Mouse (Mus musculus): ENCODE results near the gene Stk19. TPM values are rescaled to one million over a fixed set of nuclear protein-coding genes. Genes with fewer than 3 reads are reported as not detected.
"Not testable (repeated sequence)": the region's sequence is repeated elsewhere in the genome, so short reads cannot be mapped to it uniquely, and the experiment has no call there.

The Stk19 gene
- polyA plus RNA-seq, 1 experiment from 2014 or later, result 23.5 TPM

DNA sequence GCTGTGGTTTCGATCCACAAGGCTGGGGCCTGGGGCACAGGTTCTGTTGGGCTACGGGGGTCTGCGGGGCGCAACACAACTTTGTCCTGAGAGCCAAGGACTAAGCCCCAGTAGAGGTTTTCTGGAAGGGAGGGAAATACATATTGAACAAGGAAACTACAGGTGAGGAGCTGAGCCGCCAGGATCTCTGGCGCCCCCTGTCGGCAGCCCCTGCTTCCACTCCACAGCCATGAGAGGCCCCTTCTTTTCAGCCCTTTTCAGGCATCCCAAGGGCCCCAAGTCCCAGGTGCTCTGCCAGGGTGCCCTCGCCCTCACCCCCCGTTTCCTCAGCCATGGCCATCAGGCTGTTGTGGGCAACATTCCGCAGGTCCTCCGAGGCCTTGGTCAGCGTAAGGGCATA lies 23.0 kb downstream of the Stk19 start:
- 66% methylated on average over 8 of the region's 12 CpGs for WGBS (ENCODE audit: missing documents)
- not testable (repeated sequence) for H3K27ac ChIP-seq; H3K36me3 ChIP-seq (ENCODE audit: inconsistent target)

GRCm38 (mm10) chr17:34811275-34811674 lies 25.5 kb downstream of the Stk19 start:
- Histone ChIP-seq H3K36me3 (ENCODE audit: inconsistent target) (no peaks in the 10 kb centered on the region), H3K4me3 (ENCODE audit: inconsistent target) (no peak overlapping the region), H3K27ac (no peak overlapping the region), H3K79me2 (ENCODE audit: inconsistent target) (no peaks in the 10 kb centered on the region)
- WGBS (ENCODE audit: missing documents), result 83% methylated on average over 13 of the region's 15 CpGs

More for the DNA sequence above, 23.0 kb downstream of the Stk19 start:
- H3K79me2 ChIP-seq (ENCODE audit: inconsistent target); H3K4me3 ChIP-seq (ENCODE audit: inconsistent target): not testable (repeated sequence)

GRCm38 (mm10) chr17:34810811-34811210 lies 25.9 kb downstream of the Stk19 start:
- not testable (repeated sequence) for H3K36me3 ChIP-seq (ENCODE audit: inconsistent target); H3K27ac ChIP-seq; H3K79me2 ChIP-seq (ENCODE audit: inconsistent target); H3K4me3 ChIP-seq (ENCODE audit: inconsistent target)
- 86% methylated on average over 4 of the region's 8 CpGs for WGBS (ENCODE audit: missing documents)

GRCm38 (mm10) chr17:34810411-34810810 lies 26.3 kb downstream of the Stk19 start:
- not testable (repeated sequence) for H3K4me3 ChIP-seq (ENCODE audit: inconsistent target); H3K79me2 ChIP-seq (ENCODE audit: inconsistent target); H3K27ac ChIP-seq; H3K36me3 ChIP-seq (ENCODE audit: inconsistent target)
- 85% methylated on average over 5 of the region's 5 CpGs for WGBS (ENCODE audit: missing documents)

- Histone ChIP-seq H3K36me3 (ENCODE audit: inconsistent target) (no peaks in the 10 kb centered on the region), H3K27ac (no peak overlapping the region), H3K79me2 (ENCODE audit: inconsistent target) (no peaks in the 10 kb centered on the region), H3K4me3 (ENCODE audit: inconsistent target) (no peak overlapping the region)
- WGBS (ENCODE audit: missing documents), result 90% methylated on average over 6 of the region's 6 CpGs
These were observed 28.0 kb downstream of the Stk19 start for GRCm38 (mm10) chr17:34808599-34809205.

DNA sequence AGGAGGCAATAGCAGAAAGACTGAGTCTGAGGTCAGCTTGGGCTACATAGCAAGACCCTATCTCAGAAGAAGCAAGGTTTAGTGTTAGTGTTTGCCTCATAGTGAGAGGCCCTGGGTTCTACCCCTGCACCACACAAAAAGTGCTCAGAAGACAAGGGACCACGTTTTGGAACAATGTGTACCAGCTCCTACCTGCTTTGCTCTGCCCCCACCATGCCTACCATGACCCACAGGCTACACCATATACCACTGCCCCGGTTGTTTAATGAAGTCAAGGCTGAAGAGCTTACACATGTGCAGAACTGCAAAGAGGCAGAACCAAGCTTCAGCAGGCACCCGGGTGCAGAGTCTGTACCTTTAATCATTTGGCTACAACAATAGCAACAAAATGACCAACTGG lies 29.6 kb downstream of the Stk19 start:
- H3K79me2 ChIP-seq (ENCODE audit: inconsistent target), result no peaks in the 10 kb centered on the region
- H3K36me3 ChIP-seq (ENCODE audit: inconsistent target), result no peaks in the 10 kb centered on the region
- 66% methylated on average over 3 of the region's 3 CpGs for WGBS (ENCODE audit: missing documents)
- no peak overlapping the region for H3K27ac ChIP-seq
- no peak overlapping the region for H3K4me3 ChIP-seq (ENCODE audit: inconsistent target)

DNA sequence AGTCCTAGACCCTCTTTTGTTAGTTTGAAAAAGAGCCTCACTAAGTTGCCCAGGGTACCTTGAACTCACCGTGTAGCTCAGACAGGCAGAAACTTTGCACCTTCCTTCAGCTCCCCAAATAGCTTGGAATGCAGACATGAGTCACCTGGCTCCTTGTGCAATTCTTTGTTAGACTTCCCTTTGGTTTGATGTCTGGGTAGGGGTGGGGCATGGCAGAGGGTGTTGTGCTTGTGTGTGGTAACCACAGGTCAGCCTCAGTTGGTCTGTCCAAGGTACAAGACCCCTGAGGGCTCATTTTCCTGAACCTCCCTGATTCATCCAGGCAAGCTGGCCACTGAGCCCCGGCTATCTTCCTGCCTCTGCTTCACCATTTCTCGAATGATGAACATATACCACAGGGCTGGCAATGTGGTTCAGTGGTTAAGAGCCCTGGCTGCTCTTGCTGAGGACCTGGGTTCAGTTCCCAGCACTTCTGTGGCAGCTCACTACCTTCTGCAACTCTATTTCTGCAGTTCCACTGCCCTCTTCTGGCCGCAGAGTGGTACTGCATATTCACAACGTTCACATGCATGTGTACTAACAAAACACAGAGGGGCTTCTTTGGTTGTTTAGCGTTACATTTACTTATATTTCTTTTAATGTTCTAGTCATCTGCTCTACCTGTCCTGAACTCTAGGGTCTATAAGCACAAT lies 31.7 kb downstream of the Stk19 start:
- 72% methylated on average over 6 of the region's 6 CpGs for WGBS (ENCODE audit: missing documents)
- Histone ChIP-seq H3K79me2 (ENCODE audit: inconsistent target) (no peaks in the 10 kb centered on the region), H3K4me3 (ENCODE audit: inconsistent target) (no peak overlapping the region), H3K36me3 (ENCODE audit: inconsistent target) (no peaks in the 10 kb centered on the region), H3K27ac (no peak overlapping the region)

- no CpG with 5 or more reads among the region's 6 CpGs for WGBS (ENCODE audit: missing documents)
- not testable (repeated sequence) for H3K4me3 ChIP-seq (ENCODE audit: inconsistent target); H3K27ac ChIP-seq; H3K79me2 ChIP-seq (ENCODE audit: inconsistent target); H3K36me3 ChIP-seq (ENCODE audit: inconsistent target)
These were observed 32.4 kb downstream of the Stk19 start, which contains the start of gene Cyp21a1 for GRCm38 (mm10) chr17:34804301-34804700. Gene Cyp21a1, minus strand, starts transcription at chr17:34804561.

DNA sequence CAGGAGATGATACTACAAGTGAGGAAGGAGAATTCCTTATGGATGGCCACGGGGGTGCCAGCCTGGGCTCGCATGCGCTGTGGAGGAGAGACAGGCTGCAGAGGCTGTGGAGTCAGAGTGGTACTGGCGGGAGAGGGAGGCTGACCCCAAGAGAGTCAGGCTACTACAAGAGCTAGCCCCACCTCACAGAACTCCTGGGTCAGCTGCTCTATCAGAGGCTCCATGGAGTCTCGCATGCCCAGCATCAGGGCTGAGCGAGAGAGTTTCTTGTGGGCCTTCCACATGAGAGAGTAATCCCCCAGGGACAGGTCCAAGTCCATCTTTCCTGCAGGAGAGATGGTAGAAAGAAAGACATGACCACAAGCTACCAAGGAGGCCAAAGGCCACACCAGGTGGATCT lies 33.4 kb downstream of the Stk19 start:
- 93% methylated on average over 6 of the region's 6 CpGs for WGBS (ENCODE audit: missing documents)
- not testable (repeated sequence) for H3K36me3 ChIP-seq (ENCODE audit: inconsistent target); H3K4me3 ChIP-seq (ENCODE audit: inconsistent target); H3K79me2 ChIP-seq (ENCODE audit: inconsistent target); H3K27ac ChIP-seq

DNA sequence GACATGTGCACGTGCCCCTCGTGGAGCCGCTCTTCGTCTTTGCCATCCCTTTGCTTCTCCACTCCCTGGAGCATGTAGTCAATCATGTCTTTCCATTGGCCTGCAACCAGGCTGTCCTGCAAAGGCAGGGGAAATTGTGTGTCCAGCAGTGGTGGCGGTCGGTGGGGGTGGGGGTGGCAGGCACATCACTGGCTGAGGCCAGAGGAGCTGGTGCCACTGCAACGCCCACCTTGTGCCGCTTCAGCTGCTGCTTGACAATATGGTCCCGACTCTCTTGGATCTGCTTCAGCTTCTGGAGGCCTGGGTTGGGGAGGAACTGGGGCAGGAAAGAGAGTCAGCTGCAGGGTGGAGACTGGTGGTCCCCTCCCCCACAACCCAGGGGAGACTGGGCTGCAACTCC lies 34.0 kb downstream of the Stk19 start:
- not testable (repeated sequence) for H3K4me3 ChIP-seq (ENCODE audit: inconsistent target); H3K36me3 ChIP-seq (ENCODE audit: inconsistent target); H3K79me2 ChIP-seq (ENCODE audit: inconsistent target); H3K27ac ChIP-seq
- 96% methylated on average over 7 of the region's 9 CpGs for WGBS (ENCODE audit: missing documents)

DNA sequence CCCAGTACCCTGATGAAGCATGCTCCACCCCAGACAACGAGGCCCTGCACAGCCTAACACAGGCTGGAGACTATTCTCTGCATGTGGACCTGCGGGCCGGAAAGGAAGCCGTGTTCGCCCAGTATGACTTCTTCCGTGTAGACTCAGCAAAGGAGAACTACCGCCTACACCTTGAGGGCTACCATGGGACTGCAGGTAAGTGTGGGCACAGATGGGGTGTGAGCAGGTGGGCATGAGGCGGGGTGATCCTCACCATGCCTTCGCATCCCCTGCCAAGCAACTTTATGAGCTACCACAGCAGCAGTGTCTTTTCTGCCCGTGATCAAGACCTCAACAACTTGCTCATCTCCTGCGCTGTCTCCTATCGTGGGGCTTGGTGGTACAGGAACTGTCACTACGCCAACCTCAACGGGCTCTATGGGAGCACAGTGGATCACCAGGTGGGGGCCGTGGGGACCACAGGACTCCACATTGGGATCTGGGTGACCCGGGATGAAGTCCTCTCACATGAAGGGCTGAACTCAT lies 35.9 kb downstream of the Stk19 start:
- not testable (repeated sequence) for H3K36me3 ChIP-seq (ENCODE audit: inconsistent target); H3K4me3 ChIP-seq (ENCODE audit: inconsistent target); H3K79me2 ChIP-seq (ENCODE audit: inconsistent target); H3K27ac ChIP-seq
- 93% methylated on average over 9 of the region's 16 CpGs for WGBS (ENCODE audit: missing documents)

DNA sequence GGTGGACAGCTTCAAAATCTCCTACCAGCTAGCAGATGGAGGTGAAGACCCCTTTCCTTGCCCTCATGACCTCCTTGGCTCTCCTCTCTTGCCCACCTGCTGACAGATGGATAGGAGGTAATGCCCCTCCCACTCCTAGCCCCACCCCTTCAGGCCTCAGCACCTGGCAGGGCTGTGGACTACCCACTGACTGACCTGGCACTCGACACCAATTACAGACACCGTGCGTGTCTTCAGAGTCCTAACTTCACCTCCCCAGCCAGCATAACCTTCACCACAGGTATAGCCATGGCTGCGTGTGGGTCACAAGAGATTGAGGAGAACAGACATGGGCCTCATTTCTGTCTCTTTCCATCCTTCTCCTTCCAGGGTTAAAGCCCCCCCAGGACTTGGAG lies 37.2 kb downstream of the Stk19 start:
- H3K36me3 ChIP-seq (ENCODE audit: inconsistent target), result no peaks in the 10 kb centered on the region
- H3K79me2 ChIP-seq (ENCODE audit: inconsistent target), result no peaks in the 10 kb centered on the region
- 81% methylated on average over 4 of the region's 4 CpGs for WGBS (ENCODE audit: missing documents)
- no peak overlapping the region for H3K4me3 ChIP-seq (ENCODE audit: inconsistent target)
- H3K27ac ChIP-seq, result no peak overlapping the region

DNA sequence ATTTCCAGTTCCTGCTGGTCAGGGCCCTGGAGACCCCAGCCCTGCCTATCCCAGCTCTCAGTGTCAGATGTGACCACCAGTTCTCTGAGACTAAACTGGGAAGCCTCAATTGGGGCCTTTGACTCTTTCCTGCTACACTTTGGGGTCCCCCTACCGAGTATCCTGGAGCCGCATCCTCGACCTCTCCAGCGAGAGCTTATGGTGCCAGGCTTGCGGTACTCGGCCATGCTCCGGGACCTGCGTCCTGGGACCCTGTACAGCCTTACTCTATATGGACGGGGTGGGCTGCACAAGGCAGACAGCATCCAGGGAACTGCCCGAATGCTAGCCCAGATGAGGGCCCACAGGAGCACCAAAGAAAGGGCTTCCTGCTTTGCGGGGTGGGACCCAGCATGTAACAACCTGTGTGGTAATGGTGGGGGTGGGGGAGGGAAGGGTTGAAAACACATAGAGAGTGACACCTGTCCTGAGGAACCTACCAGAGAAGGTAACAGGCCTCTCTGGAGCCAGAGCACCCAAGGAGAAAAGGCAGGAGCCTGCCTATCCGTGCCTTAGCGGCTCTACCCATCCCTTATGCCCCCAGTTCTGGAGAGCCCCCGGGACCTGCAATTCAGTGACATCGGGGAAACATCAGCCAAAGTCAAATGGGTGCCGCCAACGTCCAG lies 37.7 kb downstream of the Stk19 start:
- WGBS (ENCODE audit: missing documents), result 95% methylated on average over 14 of the region's 17 CpGs
- no peaks in the 10 kb centered on the region for H3K79me2 ChIP-seq (ENCODE audit: inconsistent target)
- H3K4me3 ChIP-seq (ENCODE audit: inconsistent target), result no peak overlapping the region
- H3K27ac ChIP-seq, result no peak overlapping the region
- H3K36me3 ChIP-seq (ENCODE audit: inconsistent target), result no peaks in the 10 kb centered on the region

DNA sequence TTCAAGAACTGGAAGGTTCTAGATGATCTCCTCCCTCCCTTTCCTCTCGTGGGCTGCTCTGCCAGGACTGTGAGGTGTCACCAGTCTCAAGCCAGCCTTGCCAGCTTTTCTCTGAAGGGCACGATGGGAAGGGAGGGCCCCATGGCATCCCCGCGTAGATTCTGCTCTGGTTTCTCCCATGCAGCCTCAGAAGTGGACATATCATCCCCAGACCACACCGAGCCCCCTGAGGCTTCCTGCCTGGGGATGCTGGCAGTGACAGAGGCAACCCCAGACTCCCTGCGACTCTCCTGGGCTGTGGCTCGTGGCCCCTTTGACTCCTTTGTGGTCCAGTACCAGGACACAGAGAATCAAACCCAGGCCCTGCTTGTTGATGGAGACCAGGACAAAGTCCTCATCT lies 38.7 kb downstream of the Stk19 start:
- not testable (repeated sequence) for H3K79me2 ChIP-seq (ENCODE audit: inconsistent target); H3K36me3 ChIP-seq (ENCODE audit: inconsistent target); H3K27ac ChIP-seq; H3K4me3 ChIP-seq (ENCODE audit: inconsistent target)
- WGBS (ENCODE audit: missing documents), result 80% methylated on average over 6 of the region's 7 CpGs
